Mouse (Mus musculus): Measurements from ENCODE around the gene Anks1.

Anks1 gene

DNA sequence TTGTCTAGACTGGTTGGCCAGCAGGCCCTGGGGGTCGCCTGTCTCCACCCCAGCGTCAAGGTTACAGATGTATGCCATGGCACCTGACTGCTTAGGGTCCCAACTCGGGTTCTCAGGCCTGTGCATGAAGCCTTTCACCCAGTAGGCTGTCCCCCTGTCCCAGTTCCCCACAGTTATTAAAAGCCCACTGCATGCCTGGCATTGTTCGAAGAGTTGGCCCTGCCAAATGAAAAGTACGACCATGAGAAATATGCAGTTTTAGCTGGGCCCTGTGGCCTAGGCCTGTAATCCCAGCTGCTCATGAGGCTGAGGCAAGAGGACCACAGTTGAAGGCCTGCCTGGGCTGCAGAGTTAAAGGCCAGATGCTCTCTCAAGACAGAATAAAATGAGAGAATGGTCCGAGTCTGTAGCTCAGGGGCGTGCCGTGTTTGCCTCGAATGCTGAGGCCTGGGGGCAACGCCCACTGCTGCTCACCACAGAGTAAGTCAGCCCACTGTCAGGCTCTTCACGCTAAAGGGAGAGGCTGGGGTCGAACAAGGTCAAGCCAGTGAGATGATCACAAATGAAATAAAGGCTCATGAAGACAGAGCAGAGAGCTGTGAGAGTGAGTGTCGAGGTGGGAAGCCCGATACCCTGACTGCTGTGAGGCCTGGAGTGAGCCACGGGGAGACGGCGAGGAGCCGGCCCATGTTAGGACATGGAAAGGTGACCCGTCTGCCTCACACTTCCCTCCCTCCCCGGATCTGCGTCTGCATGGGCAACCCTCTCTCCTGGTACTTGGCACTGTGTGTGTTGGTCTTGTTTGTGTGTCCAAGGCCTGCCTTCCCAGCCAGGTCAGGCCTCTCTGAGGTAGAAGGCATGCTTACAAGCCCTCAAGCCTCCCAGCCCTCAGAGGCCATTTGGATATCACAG lies 110.9 kb downstream of the Anks1 start:
- no peak for DNase-seq (ENCODE audit: low spot score)

DNA sequence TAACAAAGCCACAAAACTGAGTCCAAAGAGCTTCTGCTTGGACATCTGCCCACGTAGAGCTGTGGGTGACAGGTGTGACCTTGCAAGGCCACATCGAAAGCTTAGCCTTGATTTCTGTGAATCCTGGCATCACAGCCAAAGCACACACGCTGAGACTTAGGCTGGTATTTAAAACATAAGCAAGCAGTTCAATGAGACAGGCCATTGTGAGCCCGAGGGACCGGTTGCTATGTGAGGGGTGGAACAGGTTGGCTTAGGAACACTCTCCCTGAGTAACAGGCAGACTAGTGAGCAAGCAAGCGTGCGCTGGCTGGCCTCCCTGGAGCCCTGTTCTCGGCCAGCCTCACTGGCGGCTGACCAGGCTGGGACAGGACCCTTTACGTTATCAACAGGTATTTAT lies 112.8 kb downstream of the Anks1 start:
- no peak for DNase-seq (ENCODE audit: low spot score)

DNA sequence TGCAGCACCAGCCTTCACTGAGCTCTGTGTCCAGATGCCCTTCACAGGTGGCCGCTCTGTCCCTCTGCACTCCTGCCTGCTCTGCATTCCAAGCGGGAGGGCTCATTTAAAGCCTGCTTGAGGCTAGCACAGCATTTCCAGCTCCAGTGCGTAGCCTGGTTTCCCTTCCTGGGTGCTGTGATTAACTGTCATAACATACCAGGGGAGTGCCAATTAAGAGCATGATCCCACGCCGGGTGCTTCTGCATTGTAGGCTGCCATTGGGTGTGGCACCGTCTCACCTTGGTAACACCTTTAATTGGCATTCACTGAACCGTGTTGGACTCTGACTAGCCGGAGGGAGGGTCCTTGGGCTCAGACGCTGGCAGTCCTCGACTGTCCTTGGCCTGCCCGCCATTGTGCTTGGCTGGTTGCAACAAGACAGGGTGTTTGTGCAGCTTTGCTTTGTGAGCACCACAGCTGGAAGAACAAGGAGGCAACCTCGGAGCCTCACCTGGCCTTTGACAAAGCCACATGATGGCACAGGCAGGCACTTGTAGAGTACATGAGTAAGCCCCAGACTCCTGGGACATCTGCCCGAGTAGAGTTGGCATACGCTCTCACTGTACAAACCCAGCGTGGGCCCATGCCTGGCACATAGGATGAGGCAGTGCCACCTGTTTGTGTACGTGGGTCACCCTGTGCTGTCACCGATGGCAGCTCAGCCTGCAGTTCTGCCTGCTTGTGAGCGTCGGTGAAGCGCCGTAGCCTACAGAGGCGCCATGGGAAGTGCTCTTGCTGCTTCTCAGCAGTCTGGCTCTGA lies 113.9 kb downstream of the Anks1 start:
- no peak for DNase-seq (ENCODE audit: low spot score)

DNA sequence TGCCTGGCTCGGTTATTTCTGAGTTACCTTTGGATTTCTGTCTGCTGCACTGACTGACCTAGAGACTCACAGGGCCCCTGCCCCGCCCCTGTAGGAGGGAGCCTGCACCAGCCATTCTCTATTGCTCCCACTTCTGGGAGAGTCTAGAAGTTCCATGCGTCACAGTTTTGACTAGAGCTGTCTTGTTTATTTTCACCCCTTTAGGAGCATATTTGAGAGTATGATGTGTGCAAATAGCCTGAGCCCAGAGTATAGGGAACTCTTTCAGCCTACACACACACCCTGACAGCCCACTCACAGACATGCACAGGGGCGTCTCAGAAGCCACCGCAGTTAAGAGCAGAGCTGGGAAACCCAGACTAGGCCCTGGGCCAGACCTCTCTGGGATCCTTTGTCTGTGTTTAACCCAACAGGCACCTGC lies 116.4 kb downstream of the Anks1 start:
- no peak for DNase-seq (ENCODE audit: low spot score)

DNA sequence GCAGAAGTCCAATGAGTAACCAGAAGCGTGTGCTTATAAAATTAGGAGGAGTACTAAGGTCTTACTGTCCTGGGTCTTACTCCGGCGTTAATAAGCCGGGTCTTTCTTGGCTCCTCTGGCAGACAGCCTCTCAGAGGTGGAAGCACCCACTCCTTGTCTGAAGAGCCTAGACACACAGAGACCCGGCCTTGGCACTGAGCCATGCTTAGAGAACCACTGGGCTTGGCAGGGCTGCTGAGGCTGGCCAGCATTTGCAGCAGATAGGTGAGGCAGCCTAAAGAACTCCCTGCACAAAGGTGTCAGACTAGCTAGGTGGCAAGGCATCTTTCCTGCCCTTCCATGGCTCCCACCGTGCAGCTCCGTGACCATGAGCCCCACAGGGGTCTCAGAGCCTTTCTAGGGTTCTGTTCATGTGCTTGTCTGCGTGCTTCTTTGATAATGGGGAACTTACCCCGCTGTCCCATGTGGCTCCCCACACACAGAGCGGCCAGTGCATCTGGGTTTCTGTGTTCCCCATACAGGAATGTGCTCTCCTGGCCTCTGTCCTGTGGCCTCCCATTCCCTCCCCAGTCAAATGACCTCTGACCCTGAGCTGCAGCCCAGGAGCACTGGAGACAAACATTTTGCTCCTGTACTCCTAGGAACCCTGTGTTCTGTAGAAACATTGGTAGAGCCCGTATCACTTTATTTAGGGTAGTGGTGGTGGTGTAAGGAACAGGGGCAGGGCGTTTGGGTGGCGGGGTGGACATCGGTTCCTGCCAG lies 117.2 kb downstream of the Anks1 start:
- DNase-seq (ENCODE audit: low spot score), result peak; percentile 58

DNA sequence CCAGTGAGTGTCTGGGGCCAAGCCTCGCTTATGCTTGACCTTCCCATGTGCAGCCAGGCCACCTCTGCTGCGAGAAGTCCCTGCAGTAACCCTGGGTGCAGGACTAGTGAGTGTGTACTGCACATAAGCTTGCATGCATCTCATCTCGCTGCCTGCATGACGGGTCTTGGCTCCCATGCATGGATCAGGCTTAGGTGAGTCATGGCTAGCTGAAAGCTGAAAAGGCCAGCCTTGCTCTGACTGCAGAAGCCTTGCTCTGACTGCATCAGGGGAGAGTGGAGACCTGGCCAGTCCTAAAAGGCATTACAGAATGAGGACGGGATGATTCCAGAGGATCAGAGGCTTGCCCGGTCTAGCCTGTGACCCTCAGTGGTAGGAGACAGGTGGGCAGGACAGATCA lies 118.1 kb downstream of the Anks1 start:
- no peak for DNase-seq (ENCODE audit: low spot score)

DNA sequence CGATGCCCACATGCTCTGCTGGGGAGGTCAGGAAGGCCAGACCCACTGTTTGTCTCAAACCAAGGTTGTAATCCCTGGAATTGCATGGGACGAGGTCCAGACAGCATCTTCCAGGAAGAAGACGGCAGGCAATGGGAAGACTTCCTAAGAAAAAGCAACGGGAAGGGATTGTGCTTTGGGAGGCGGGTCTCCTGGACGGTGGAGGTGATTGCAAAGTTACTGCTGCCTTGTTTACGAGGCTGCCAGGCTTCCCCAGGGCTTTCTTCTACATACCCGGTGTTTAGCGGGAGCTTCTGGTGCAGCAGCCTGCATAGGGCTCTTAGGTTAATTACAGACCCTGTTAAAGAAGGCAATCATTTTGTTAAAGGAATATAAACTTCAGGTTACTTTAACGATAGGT lies 119.1 kb downstream of the Anks1 start:
- DNase-seq (ENCODE audit: low spot score), result no peak

DNA sequence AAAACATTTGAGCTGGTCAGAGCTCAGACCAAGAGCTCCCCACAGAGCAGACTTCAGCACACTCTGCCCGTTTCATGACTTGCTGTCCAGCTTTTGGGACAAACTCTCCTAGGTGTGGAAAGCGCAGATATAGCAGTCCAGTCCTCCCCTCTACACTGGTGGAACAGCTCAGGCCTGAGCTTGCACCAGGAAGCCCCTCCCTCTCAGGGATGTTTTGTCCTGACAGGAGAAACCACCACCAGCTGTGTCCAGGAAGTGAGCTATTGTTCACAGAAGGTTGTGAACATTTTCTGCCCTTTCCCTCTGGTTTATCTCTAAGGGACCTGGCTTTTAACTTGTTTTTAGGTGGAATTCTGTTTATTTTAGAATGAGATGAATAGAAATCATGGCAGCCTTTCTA lies 120.2 kb downstream of the Anks1 start:
- DNase-seq (ENCODE audit: low spot score), result no peak

DNA sequence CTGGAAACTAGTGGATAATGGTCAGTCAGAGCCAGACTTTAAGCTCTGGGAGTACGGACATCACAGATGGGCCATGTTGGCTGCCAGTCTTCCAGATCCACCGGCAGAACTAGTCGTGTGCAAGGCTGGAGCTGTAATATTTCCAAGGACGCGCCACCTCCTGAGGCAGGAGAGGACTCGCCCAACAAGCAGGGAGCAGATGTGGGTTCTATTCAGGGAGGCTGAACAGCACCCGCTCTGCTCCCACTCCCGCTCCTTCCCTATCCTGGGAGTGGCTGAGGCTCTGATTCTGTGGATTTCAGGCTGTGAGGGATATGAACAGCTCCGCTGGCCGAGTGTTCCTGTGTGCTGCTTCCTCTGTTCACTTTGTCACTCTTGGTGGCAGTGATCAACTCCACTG lies 121.3 kb downstream of the Anks1 start:
- no peak for DNase-seq (ENCODE audit: low spot score)

DNA sequence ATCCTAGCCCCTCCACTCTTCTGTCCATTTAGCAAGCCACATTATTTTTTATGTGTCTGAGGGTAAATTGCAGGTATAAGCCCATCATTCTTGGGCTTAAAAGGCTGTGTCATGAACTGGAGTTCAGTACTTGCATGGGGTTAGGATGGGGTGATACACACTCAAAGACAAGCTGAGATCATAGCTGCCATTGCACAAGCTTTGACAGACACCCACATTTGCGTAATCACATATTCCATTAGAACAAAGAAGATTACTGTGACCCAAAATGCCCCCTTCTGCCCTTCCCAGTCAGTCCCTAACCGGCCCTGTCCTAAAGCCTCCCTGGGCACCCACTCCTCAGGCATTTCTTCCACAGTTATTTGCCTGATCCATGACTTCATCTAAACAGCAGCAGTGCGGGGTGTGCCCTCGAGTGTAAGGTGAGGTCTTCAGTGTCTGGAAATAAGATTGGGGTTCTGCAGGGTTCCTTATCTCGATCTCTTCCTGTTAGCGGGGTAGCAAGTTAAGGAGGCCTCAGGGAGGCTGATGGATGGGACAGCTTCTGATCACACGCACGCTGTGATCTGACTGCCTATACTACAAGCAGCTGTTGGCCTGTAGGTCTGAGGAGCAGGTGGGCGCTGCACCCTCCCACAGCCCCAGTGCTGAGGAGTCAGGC lies 122.3 kb downstream of the Anks1 start:
- no peak for DNase-seq (ENCODE audit: low spot score)

DNA sequence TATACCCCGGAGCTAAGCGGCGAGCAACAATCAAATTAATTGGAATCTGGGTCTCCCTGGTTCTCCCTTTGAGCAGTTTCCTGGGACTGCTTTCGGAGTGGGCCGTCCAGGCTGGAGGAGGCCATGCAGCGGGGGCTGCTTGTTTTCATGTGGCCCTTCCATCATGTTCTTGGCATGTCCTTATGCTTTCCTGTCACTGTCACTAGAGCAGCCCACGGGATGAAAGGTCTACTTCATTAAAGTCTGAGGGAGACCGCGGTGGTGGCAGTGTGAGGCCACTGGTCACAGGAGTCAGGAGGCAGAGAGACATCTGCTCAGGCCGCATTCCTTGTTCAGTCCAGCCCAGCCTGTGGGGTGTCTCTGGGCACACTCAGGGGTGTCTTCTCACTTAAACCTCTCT lies 123.1 kb downstream of the Anks1 start:
- DNase-seq (ENCODE audit: low spot score), result no peak

DNA sequence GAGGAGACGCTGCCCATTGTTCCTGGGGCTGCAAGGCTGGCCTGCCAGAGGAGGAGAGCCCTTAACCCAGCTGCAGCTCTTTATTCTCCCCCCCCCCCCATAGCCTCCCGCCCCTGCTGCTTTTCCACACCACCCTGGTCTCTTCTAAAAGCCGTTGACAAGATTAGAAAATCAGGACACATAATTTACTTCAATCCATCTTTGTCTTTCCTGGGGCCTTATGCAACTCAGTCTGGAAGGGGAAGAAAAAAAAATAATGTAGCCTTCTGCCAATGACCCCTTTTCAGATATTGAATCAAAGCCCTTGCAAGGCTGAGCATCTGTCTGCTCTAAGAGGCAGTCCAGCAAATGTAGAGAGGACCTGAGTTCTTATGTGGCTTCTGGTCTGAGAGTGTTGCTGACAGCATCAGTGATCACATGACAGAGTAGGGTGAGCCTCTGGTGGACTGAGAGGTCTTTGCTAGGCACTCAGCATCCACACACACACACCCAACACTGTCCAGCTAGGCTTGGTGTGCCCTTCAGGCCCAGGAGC lies 124.0 kb downstream of the Anks1 start:
- DNase-seq (ENCODE audit: low spot score), result no peak

DNA sequence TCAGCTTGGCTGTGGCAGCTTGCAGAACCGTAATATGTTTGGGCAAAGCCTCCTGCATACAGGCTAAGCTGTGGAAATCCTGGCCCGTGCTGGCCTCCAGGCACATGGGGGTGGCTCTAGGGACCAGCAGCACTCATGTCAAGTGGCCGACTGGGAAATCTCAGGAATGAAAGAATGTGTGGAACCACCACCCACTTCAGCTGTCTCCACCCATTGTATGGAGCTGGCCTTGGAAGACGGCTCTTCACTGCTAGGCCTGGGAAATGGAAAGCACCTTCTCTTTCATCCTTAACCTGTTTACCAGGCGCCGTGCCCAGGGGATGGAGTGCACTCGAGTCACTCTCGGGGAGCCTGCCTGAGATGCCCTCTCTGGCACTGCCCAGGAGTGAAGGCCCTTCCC lies 125.9 kb downstream of the Anks1 start:
- DNase-seq (ENCODE audit: low spot score), result no peak

DNA sequence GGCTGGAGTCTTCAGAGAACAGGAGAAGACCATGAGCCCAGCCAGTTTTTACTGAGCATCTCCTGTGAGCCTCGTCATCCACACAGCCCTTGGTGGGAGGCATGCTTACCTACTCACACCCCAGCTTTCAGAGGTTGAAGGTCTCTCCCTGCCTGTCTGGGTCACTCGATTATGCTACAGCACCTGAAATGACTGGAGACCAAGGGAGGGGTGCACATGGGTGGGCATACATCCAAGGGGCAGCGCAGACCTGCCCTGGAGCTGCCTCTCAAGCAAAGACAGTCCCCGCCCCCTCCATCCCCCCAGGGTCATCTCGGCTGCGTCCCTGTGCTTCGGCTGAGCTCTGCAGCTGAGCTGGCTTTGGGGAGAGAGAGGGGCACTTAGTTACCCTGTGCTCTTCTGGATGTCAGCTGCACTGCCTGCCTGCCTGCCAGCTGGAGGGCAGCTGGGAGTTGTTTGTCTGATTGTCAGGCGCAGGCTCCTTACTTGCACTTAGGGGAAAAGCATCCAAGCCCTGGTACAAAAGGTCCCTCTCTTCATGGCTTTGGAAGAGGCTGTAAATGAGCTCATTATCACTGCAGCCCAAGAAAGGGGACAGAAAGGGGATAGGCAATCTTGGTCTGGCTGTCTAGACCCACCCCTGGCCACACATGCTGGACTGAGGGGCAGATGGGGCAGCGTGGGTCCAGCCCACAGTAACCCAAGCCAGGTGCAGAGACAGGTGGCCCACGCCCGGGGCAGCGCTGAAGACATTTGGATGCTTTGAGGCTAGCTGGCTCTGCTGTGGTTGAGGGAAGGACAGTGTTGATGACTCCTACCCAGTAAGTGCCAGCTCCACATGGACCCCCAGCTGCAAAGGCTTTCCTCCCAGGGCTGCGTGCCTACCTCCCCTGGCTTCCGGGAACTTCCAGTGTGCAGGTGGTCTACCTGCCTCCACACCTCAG lies 128.0 kb downstream of the Anks1 start:
- no peak for DNase-seq (ENCODE audit: low spot score)

DNA sequence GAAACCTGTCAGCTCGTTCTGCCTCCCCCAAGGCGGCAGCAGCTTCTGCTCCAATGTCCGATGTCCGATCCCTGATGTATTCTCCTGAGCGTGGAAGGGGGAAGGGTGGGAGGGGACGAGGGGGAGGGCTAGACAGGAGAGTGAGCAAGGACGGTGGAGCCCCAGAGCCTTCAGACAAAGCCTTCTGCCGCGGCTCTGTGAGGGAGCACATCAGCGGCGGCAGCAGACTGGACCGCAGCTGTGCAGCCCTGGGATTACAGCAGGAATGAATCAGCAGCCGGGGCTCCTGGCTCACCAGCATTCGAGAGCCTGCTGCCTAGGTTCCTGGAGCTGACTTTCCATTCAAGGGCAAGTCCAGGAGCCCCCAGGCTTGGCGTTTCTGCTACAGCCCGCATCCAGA lies 131.5 kb downstream of the Anks1 start:
- no peak for DNase-seq (ENCODE audit: low spot score)

DNA sequence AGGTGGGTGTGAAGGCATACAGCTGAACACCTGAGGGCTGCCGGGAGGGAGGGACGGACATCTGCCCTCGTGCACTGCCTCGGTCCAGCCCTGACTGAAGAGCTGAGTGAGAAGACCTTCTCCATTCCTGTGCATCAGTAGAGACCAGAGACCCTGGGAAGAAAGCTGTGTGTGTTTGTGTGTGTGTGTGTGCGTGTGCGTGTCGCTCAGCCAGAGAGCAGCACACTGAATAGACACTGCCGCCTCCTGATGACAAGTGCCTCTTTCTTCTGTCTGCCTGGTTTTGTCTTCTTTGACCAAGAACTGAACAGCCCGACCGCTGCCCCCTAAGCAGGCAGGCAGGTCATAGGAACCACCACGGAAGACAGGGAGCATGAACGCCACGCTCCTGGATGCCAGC lies 132.2 kb downstream of the Anks1 start:
- DNase-seq (ENCODE audit: low spot score), result no peak

DNA sequence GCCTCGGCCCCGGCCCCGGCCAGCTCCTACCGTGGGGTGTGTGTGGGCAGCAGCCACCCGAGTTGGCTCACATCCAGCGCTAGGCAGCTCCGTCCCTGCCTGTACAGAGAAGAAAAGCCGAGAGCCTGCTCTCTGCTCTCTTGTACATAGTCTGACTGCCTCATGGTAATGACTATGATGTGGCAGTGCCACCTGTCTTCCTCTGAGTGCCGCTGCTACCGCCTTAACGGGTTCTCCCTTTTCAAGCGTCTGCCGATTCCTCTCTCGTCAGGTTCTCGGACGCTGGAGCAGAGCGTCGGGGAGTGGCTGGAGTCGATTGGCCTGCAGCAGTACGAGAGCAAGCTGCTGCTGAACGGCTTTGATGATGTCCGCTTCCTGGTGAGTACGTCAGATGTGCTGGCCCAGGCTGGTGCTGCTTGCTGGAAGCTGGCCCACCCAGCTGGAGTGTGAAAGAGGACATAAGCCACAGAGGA lies 133.2 kb downstream of the Anks1 start:
- DNase-seq (ENCODE audit: low spot score), result no peak

DNA sequence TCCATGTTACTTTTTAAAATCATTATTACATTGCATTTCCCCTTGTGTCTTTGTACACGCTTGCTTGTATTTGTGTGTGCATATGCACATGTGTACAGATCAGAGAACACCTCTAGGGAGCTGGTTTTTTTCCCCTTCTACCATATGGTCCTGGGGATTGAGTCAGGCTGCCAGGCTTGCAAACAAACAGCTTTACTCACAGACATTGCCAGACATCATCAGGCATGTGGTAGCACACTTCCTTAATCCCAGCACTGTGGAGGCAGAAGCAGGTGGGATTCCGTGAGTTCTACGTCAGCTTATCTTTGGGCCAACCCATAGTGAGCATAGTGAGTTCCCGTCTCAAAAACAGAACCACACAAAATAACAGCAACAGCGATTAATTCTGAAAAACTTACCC lies 137.9 kb downstream of the Anks1 start:
- DNase-seq (ENCODE audit: low spot score), result no peak

DNA sequence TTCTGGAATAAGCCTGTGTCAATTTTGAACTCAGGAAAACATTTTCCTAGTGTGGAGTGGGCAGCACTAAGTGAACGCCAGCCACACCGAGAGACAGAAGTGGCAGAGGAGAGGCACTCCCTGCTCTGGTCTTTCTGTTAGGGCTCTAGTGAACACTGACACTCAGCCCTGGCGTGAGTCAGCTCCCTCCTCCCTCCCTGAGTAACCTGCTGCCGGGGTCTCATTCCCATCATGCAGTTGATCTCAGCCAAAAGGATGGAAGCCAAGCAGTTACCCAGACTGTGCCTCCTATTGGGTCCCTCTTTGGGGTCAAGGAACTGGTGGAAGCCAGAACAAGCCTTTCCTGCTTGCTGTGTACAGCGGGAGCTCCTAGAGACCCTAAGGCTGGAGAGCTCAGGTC lies 138.4 kb downstream of the Anks1 start:
- DNase-seq (ENCODE audit: low spot score), result no peak

DNA sequence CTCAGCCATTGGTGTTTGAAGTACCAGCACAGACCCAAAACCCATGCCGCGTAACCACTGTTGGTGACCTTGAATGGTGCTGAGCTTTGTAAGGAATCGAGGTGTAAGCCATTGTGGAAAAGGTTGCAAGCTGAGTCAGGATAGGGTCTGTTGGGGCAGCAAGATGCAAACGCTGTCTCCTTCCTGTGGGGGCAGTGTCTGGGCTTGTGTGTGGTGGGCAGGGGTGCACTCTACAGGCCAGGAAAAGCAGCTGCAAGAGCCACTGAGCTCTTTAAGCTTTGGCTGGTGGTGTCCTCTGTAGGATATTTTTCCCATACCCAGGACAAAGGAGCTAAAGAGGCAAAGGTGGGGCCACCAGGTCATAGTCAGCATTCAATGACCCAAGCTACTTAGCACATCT lies 139.3 kb downstream of the Anks1 start:
- DNase-seq (ENCODE audit: low spot score), result no peak

DNA sequence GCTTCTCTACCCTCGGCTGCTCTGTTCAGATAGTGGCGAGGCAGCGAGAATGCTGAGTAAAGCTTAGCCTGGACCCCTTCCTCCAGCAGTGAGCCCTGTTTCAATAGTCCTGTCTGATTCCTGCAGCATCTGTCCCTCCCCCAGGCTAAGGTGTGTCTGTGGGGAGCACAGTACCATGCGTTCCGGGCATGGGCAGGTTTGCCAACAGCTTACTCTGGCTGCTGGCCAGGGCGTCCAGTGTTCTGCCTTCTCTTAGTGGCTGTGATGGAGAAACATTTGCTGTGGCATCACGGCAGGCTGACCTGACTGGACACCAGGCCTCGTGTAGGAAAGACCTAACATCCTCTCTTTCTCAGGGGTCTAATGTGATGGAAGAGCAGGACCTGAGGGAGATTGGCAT lies 141.1 kb downstream of the Anks1 start:
- no peak for DNase-seq (ENCODE audit: low spot score)

All from ovary, postnatal 14 days (tissue).